Mouse (Mus musculus) frontal cortex, adult 2 months (tissue): ENCODE measurements at regions not wholly inside any gene's neighbourhood (a gene's known extent, or its start where the extent isn't known, plus 50 kb on each side); places are given as distances from the start of the nearest gene placed in this dataset.

Source experiments
- DNase-seq, 2 experiments: peaks; one replicate each; pipeline ENCODE4 v3.0.0; 2022; ENCODE audit warnings: low spot score in 1 of 2; ENCODE audit errors: extremely low spot score in 1 of 2

GRCm38 (mm10) chr2:9267675-9268074 is 613.4 kb upstream of the 4930412O13Rik start:
- DNase-seq: no peak

GRCm38 (mm10) chr2:9283441-9283840 is 597.6 kb upstream of the 4930412O13Rik start:
- no peak for DNase-seq

- no peak for DNase-seq
Observed at GRCm38 (mm10) chr2:9285800-9286199, 595.3 kb upstream of the 4930412O13Rik start.

- DNase-seq: no peak
Observed at GRCm38 (mm10) chr2:9287077-9287476, 594.0 kb upstream of the 4930412O13Rik start.

- no peak for DNase-seq
Observed at GRCm38 (mm10) chr2:9287623-9288022, 593.4 kb upstream of the 4930412O13Rik start.

- DNase-seq: peak; percentile 6 to 23
Observed at GRCm38 (mm10) chr2:9331630-9332352, 549.3 kb upstream of the 4930412O13Rik start.

GRCm38 (mm10) chr2:9348982-9349381 is 532.1 kb upstream of the 4930412O13Rik start:
- no peak for DNase-seq

- DNase-seq: no peak
Observed at GRCm38 (mm10) chr2:9349994-9350393, 531.1 kb upstream of the 4930412O13Rik start.

- no peak for DNase-seq
Observed at GRCm38 (mm10) chr2:9352190-9352589, 528.9 kb upstream of the 4930412O13Rik start.

GRCm38 (mm10) chr2:9360020-9360419 is 521.0 kb upstream of the 4930412O13Rik start:
- DNase-seq: no peak

- DNase-seq: no peak
Observed at GRCm38 (mm10) chr2:9367801-9368584, 513.1 kb upstream of the 4930412O13Rik start.

- no peak for DNase-seq
Observed at GRCm38 (mm10) chr2:9369572-9369971, 511.5 kb upstream of the 4930412O13Rik start.

GRCm38 (mm10) chr2:9386566-9386965 is 494.5 kb upstream of the 4930412O13Rik start:
- DNase-seq: no peak

GRCm38 (mm10) chr2:9388058-9388457 is 493.0 kb upstream of the 4930412O13Rik start:
- no peak for DNase-seq

GRCm38 (mm10) chr2:9395379-9395999 is 485.6 kb upstream of the 4930412O13Rik start:
- DNase-seq: no peak

GRCm38 (mm10) chr2:9401461-9401860 is 479.6 kb upstream of the 4930412O13Rik start:
- DNase-seq: no peak

- no peak for DNase-seq
Observed at GRCm38 (mm10) chr2:9402281-9402680, 478.8 kb upstream of the 4930412O13Rik start.

GRCm38 (mm10) chr2:9409075-9409474 is 472.0 kb upstream of the 4930412O13Rik start:
- no peak for DNase-seq

GRCm38 (mm10) chr2:9422686-9423085 is 458.4 kb upstream of the 4930412O13Rik start:
- no peak for DNase-seq

GRCm38 (mm10) chr2:9423534-9423933 is 457.5 kb upstream of the 4930412O13Rik start:
- no peak for DNase-seq
